Mouse (Mus musculus) midbrain, embryonic 14.5 days (tissue): ENCODE measurements at regions not wholly inside any gene's neighbourhood (a gene's known extent, or its start where the extent isn't known, plus 50 kb on each side); places are given as distances from the start of the nearest gene placed in this dataset.
"Not testable (repeated sequence)": the region's sequence is repeated elsewhere in the genome, so short reads cannot be mapped to it uniquely, and the experiment has no call there.

Experiments
- ATAC-seq: fragments of 200-750 bp; cut with Nextera tagmentation; 2 replicates; pipeline ENCODE4 v1.8.0; 2017; ENCODE audit warnings: moderate number of reproducible peaks, moderate library complexity; ENCODE audit not compliant: low FRiP score, low TSS enrichment
- DNase-seq: peaks from one replicate; pipeline ENCODE4 v3.0.0-alpha.2; 2015
- H3K27ac ChIP-seq: fragments of 300-500 bp; sonication (generic); replicated peaks from 2 replicates; pipeline ENCODE4 v1.5.1; 2014; ENCODE audit warnings: mild to moderate bottlenecking, low read depth, low read length, moderate library complexity
- H3K27me3 ChIP-seq: fragments of 300-500 bp; sonication (generic); 2 replicates; pipeline ENCODE4 v1.6.1; 2014; ENCODE audit warnings: low read length, control low read depth, mixed read lengths; ENCODE audit not compliant: control insufficient read depth, insufficient read depth
- H3K36me3 ChIP-seq: fragments of 300-500 bp; sonication (generic); 2 replicates; pipeline ENCODE4 v1.6.1; 2014; ENCODE audit warnings: low read length, control low read depth; ENCODE audit not compliant: control insufficient read depth, insufficient read depth
- H3K4me1 ChIP-seq: fragments of 300-500 bp; sonication (generic); 2 replicates; pipeline ENCODE4 v1.6.1; 2014; ENCODE audit warnings: mild to moderate bottlenecking, antibody characterized with exemption, low read length, control low read depth; ENCODE audit not compliant: control insufficient read depth, insufficient read depth
- H3K4me2 ChIP-seq: fragments of 300-500 bp; sonication (generic); 2 replicates; pipeline ENCODE4 v1.6.1; 2014; ENCODE audit warnings: mild to moderate bottlenecking, low read length, moderate library complexity
- H3K4me3 ChIP-seq: fragments of 300-500 bp; sonication (generic); replicated peaks from 2 replicates; pipeline ENCODE4 v1.5.1; 2014; ENCODE audit warnings: low read depth, low read length
- H3K9ac ChIP-seq: fragments of 300-500 bp; sonication (generic); replicated peaks from 2 replicates; pipeline ENCODE4 v1.6.1; 2014; ENCODE audit warnings: mild to moderate bottlenecking, low read length, moderate library complexity
- H3K9me3 ChIP-seq: fragments of 300-500 bp; sonication (generic); 2 replicates; pipeline ENCODE4 v1.6.1; 2016; ENCODE audit warnings: low read length, control low read depth, mixed read lengths; ENCODE audit not compliant: control insufficient read depth
- WGBS: fragments of 180-500 bp; shearing (Covaris S2); extraction: QIAGEN DNeasy Blood & Tissue Kit; methylation state at CpG from one replicate; pipeline ENCODE4 v1.1.7; 2014; 5-methylcytosine and 5-hydroxymethylcytosine counted together

DNA sequence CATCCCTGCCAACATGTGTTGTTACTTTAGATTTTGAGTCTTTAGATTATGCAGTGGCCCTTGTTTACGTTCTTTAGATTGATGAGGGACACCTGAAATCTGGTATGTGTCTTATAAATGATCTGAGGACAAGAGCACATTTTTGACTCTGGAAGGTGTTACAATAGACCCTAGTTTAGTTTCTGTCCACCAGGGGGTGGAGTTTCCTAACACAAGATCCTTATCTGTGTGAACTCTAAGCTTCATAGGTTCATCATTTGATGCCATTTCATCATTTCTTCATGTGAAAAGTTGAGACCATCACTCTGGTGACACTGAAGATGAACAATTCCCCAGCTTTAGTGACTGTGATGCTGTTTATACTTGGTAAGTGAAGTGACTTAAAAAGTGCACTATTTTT, 229.4 kb upstream of the Olfr1507 start:
- not testable (repeated sequence) for H3K4me2 ChIP-seq, H3K27ac ChIP-seq, ATAC-seq, DNase-seq, H3K9ac ChIP-seq, H3K27me3 ChIP-seq, H3K9me3 ChIP-seq, H3K4me3 ChIP-seq, H3K4me1 ChIP-seq, H3K36me3 ChIP-seq
- WGBS = 80% methylated on average over 1 of the region's 1 CpGs

DNA sequence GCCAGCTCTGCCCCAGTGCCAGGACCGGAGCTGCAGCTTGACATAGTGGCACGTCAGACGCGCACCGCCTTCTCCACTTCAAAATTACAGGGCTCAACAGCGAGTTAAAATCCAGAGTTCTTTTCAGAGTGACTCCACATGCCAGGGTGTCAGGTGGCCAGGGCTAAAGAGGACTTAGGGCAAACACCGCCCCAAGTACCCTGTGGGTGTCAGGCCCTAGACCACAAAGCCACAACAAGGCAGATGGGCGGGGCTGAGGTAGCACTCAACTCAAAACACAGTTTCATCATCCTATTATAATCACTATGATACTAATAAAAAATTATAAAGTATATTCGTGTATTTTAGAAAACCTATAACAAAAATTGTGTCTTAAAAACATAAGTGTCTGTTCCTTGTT, 225.1 kb upstream of the Olfr1507 start:
- Histone ChIP-seq H3K27me3 (no peaks in the 10 kb centered on the region), H3K9me3 (0 out of 2 replicates have a peak, but pooled peaks cover 2% of the 10 kb centered on the region), H3K9ac (no peak overlapping the region), H3K4me2 (no peak overlapping the region), H3K4me3 (no peak overlapping the region), H3K4me1 (no peaks in the 10 kb centered on the region), H3K36me3 (no peaks in the 10 kb centered on the region), H3K27ac (no peak overlapping the region)
- no peak for DNase-seq
- no peak for ATAC-seq
- WGBS = 89% methylated on average over 9 of the region's 9 CpGs

- not testable (repeated sequence) for H3K4me3 ChIP-seq, H3K27me3 ChIP-seq, DNase-seq, ATAC-seq, H3K36me3 ChIP-seq, H3K4me2 ChIP-seq, H3K4me1 ChIP-seq, H3K27ac ChIP-seq, H3K9ac ChIP-seq, H3K9me3 ChIP-seq
- 82% methylated on average over 1 of the region's 1 CpGs for WGBS
Measured at GRCm38 (mm10) chr14:52700851-52701250, 205.3 kb upstream of the Olfr1507 start.

DNA sequence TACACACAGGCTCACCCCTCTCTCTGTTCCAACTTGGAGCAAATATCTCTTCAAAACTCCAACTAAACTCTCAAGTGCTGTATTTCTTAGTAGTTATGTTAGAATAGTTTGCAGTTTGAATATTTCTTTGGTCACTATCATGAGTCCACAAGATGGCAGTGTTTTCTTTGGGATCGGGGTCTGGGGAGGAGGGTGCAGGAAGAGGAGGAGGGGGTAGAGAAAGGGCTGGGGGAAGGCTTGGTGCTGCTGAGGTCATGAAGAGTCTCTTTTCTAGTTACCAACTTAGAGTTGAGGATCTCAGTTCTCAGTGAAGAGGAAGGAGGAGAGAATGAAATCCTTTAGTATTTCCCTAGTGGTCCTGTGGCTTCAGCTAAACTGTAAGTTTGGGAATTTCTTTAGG, 188.1 kb upstream of the Olfr1507 start:
- H3K27me3 ChIP-seq, ATAC-seq, H3K9ac ChIP-seq, H3K4me1 ChIP-seq, DNase-seq, H3K36me3 ChIP-seq, H3K27ac ChIP-seq, H3K4me2 ChIP-seq, H3K9me3 ChIP-seq, H3K4me3 ChIP-seq: not testable (repeated sequence)
- no CpG with 5 or more reads among the region's 1 CpGs for WGBS

DNA sequence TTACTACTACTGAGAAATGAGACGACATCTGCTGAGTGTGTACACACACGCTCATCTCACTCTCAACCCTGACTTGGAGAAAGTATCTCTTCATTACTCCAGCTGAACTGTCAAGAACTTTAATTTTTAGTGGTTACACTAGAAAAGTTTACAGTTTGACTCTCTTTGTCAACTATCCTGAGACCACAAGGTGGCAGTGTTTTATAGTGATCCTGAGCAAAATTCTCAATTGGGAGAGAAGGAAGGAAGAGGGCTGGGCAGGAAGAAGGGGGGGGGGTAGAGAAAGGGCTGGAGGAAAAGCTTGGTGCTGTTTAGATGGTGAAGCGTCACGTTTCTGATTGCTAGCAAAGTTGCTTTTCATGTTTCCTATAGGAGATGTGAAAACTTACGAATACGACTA, 158.8 kb upstream of the Olfr1507 start:
- no peak for DNase-seq
- H3K27me3 ChIP-seq = no peaks in the 10 kb centered on the region

DNA sequence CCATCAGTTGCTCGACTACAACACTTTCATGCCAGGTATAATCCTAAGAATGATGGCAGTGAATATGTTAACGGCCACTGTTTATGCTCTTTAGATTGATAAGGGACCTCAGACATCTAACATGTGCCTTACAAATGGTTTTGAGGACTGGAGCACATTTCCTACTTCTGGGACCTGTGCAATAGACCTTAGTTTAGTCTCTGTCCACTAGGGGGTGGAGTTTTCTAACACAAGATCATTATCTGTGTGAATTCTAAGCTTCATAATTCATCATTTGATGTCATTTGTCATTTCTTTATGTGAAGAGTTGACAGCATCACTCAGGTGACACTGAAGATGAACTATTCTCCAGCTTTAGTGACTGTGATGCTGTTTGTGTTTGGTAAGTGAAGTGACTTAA, 142.6 kb upstream of the Olfr1507 start:
- H3K4me3 ChIP-seq = no peak overlapping the region
- H3K9me3 ChIP-seq = no peaks in the 10 kb centered on the region
- WGBS = 77% methylated on average over 2 of the region's 2 CpGs
- no peak overlapping the region for H3K9ac ChIP-seq
- H3K27me3 ChIP-seq = no peaks in the 10 kb centered on the region
- H3K36me3 ChIP-seq = no peaks in the 10 kb centered on the region
- H3K4me2 ChIP-seq = no peak overlapping the region
- H3K27ac ChIP-seq = no peak overlapping the region
- no peak for ATAC-seq
- H3K4me1 ChIP-seq = no peaks in the 10 kb centered on the region
- no peak for DNase-seq

More for the DNA sequence above, 158.8 kb upstream of the Olfr1507 start:
- Histone ChIP-seq H3K9me3 (no peaks in the 10 kb centered on the region; the same call in 1 of the 2 replicates), H3K9ac (no peak overlapping the region), H3K27ac (no peak overlapping the region), H3K4me1 (no peaks in the 10 kb centered on the region), H3K4me3 (no peak overlapping the region), H3K36me3 (no peaks in the 10 kb centered on the region), H3K4me2 (no peak overlapping the region)
- WGBS = 68% methylated on average over 6 of the region's 6 CpGs
- no peak for ATAC-seq

DNA sequence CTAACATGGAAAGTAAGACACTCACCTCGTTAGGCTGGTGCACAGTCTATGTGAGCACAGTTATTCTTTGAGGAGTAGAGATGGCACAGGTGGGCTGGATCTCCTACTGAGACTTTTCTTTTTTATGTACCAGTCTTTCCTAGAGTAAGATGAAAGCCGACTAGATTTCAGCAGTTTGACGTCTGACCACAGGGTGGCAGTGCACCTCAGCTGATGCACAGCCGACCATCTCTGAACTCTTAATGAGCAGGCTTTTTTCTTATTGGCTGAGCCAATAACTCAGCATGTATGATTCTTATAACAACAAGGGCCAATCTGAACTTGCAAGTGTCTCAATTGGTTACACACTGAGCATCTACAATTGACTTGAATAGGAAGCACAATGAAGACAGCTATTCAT, 126.6 kb upstream of the Olfr1507 start:
- H3K9me3 ChIP-seq = no peaks in the 10 kb centered on the region; the same call in 1 of the 2 replicates
- H3K4me1 ChIP-seq = no peaks in the 10 kb centered on the region
- ATAC-seq (no peak), DNase-seq (no peak)
- no peak overlapping the region for H3K27ac ChIP-seq
- no peak overlapping the region for H3K4me3 ChIP-seq
- no peaks in the 10 kb centered on the region for H3K27me3 ChIP-seq
- 39% methylated on average over 4 of the region's 4 CpGs for WGBS
- no peak overlapping the region for H3K4me2 ChIP-seq
- no peaks in the 10 kb centered on the region for H3K36me3 ChIP-seq
- H3K9ac ChIP-seq = no peak overlapping the region

DNA sequence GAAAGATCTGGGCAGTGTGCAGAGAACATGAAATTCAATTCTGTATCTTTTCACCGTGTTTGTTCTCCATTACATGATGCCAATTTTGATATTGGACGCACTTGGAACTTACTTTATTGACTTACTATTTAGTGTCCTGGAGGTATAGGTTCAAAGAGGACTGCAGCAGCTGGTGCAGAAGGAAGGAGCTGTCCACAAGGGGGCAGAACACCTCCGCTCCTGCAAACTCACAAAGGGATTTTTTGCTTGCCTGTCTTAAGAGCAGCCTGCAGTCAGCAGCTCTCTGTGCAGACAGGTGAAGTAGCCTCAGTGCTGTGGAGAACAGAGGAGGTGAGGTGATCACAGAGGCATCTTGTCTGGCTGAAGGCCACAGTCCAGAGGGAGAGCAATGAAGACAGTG, 84.8 kb upstream of the Olfr1507 start:
- ATAC-seq = no peak
- H3K9ac ChIP-seq = no peak overlapping the region
- no peaks in the 10 kb centered on the region for H3K36me3 ChIP-seq
- peak; percentile 0 for DNase-seq
- no peak overlapping the region for H3K27ac ChIP-seq
- no peak overlapping the region for H3K4me2 ChIP-seq
- H3K4me1 ChIP-seq = no peaks in the 10 kb centered on the region
- H3K27me3 ChIP-seq = no peaks in the 10 kb centered on the region
- H3K9me3 ChIP-seq = no peaks in the 10 kb centered on the region
- no peak overlapping the region for H3K4me3 ChIP-seq
- WGBS = 47% methylated on average over 3 of the region's 3 CpGs

GRCm38 (mm10) chr14:52566920-52567319, 71.4 kb upstream of the Olfr1507 start:
- Histone ChIP-seq H3K27me3 (no peaks in the 10 kb centered on the region), H3K4me3 (no peak overlapping the region), H3K4me2 (no peak overlapping the region), H3K9ac (no peak overlapping the region), H3K9me3 (no peaks in the 10 kb centered on the region), H3K27ac (no peak overlapping the region), H3K4me1 (no peaks in the 10 kb centered on the region), H3K36me3 (no peaks in the 10 kb centered on the region)
- ATAC-seq = no peak
- DNase-seq = no peak
- 79% methylated on average over 5 of the region's 5 CpGs for WGBS
